Mouse (Mus musculus) myocyte (in vitro differentiated cells): ENCODE data around the gene Lamb1.

Source experiments
- E2F4 ChIP-seq: IDR thresholded peaks from one replicate; pipeline ENCODE4 v1.6.1; 2011; ENCODE audit warnings: mild to moderate bottlenecking, control low read depth, moderate library complexity; ENCODE audit not compliant: insufficient read depth
- MYOD1 ChIP-seq, 3 experiments: IDR thresholded peaks; one replicate each; pipeline ENCODE4 v1.6.1; 2011; ENCODE audit warnings: control low read depth in 2 of 3, low read depth in 2 of 3, mild to moderate bottlenecking in 2 of 3, moderate library complexity in 1 of 3; ENCODE audit not compliant: insufficient read length in 2 of 3, control insufficient read depth in 1 of 3
- POLR2A ChIP-seq: IDR thresholded peaks from one replicate; pipeline ENCODE4 v1.6.1; 2011; ENCODE audit warnings: low read depth, mild to moderate bottlenecking, control low read depth, moderate library complexity; ENCODE audit not compliant: insufficient read length
- POLR2AphosphoS2 ChIP-seq: IDR thresholded peaks from one replicate; pipeline ENCODE4 v1.6.1; 2011; ENCODE audit warnings: low read depth, control low read depth; ENCODE audit not compliant: insufficient read length
- TCF3 ChIP-seq: IDR thresholded peaks from one replicate; pipeline ENCODE4 v1.6.1; 2011; ENCODE audit warnings: low read depth, control low read depth; ENCODE audit not compliant: insufficient read length

- TF ChIP-seq TCF3 (no peak), POLR2A (no peak), POLR2AphosphoS2 (no peak), MYOD1 (IDR thresholded peaks at IDR 0.05; ENCODE audit: control insufficient read depth in 1 of 3, insufficient read length in 2 of 3, low read depth in 2 of 3) (no peak), E2F4 (no peak)
Measured at GRCm38 (mm10) chr12:31298122-31298521, 33.1 kb downstream of the Lamb1 start.
